Mouse (Mus musculus) right cerebral cortex, postnatal 36 days (tissue): ENCODE results near the gene Zbtb7a.
A peak's percentile ranks its signal among the peaks of the same experiment; 100 is the strongest.

ENCODE experiments used
- DNase-seq, 2 experiments: peaks; one replicate each; pipeline ENCODE4 v3.0.0; 2022; ENCODE audit warnings: low spot score in 2 of 2, mixed read lengths in 1 of 2

The Zbtb7a gene

GRCm38 (mm10) chr10:81138821-81139528 lies 4.0 kb downstream of the Zbtb7a start:
- DNase-seq: no peak

DNA sequence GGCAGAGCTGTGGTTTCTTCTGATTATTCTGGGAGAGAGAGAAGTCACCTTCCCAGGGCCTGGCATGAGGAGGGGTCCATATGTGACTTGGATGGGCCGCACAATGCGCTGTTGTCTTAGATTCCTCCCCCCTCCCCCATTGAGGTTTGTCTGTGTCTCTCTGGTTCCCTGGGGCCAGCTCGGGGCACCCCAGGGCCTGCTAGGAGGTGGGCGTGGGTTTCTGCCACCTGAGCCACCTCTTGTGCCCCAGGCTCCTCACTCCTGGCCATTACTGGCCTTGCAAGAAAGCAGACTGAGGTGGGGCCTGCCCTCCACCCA lies 4.5 kb downstream of the Zbtb7a start:
- no peak for DNase-seq

DNA sequence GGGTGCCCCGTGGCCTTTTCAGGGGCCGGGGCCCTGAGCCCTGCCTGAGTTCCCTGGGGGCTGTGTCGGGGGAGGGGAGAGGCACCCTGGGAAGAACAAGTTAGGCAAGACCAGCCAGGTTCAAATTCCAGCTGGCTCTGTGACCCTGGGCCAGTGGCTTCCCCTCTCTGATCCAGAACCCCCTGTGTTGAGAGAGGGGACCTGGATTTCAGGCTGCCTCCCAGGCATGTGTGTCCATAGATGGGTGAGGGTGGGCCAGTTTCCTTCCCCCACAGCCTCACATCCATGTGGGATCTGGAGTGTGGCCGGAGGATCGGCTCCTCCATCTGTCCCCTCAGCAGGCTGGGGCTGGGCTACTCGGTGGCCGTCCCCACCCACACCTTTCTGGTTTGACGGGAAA lies 5.0 kb downstream of the Zbtb7a start:
- DNase-seq: no peak

GRCm38 (mm10) chr10:81140717-81141454 lies 5.9 kb downstream of the Zbtb7a start:
- no peak for DNase-seq

DNA sequence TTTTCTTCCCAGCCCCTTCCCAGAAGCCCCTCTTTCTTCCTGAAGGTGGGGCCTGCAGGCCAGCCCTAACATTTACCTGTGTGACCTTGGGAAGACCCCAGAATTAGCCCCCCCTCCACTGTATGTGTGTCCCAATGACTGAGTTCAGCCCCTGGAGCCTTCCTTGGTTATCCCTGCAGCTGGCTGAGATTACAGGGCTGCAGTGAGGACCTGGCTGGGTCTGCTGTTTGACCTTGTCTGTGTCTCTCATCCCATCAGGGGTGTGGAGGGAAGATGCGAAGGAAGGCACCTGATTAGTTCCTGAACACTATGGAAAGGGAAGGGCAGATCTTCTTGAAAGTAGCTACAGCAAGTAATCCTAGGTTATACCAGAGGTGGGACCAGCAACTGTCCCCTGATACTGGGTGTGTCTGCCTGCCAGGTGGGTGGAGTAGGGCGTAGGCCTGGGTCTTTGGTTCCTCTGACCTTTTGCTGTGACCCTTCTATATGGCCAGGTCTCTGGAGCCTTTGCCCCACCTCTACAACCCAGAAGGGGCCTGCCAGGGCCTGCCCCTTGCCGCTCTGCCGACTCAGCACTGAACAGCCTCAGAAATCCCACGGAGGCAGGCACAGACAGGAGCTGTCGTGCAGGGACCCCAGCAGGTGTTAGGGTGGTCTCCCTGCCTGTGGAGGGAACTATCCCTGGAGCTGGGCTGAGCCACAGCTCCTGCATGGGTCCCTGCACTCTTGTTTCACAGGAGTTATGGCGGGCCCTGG lies 6.6 kb downstream of the Zbtb7a start:
- no peak for DNase-seq

- no peak for DNase-seq
These were observed 7.5 kb downstream of the Zbtb7a start for GRCm38 (mm10) chr10:81142551-81142981.

- no peak for DNase-seq
These were observed 8.2 kb downstream of the Zbtb7a start for GRCm38 (mm10) chr10:81143157-81143633.

GRCm38 (mm10) chr10:81143845-81144437 lies 8.9 kb downstream of the Zbtb7a start:
- no peak for DNase-seq

DNA sequence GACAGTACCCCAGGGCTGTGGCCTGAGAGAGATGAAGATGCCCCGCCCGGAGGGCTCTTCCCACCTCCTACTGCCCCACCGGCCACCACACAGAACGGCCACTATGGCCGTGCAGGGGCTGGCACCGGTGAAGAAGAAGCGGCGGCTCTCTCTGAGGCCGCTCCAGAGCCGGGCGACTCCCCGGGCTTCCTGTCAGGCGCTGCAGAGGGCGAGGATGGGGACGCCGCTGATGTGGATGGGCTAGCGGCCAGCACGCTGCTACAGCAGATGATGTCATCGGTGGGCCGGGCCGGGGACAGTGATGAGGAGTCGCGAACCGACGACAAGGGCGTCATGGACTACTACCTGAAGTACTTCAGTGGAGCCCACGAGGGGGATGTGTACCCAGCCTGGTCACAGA lies 9.6 kb downstream of the Zbtb7a start:
- no peak for DNase-seq

DNA sequence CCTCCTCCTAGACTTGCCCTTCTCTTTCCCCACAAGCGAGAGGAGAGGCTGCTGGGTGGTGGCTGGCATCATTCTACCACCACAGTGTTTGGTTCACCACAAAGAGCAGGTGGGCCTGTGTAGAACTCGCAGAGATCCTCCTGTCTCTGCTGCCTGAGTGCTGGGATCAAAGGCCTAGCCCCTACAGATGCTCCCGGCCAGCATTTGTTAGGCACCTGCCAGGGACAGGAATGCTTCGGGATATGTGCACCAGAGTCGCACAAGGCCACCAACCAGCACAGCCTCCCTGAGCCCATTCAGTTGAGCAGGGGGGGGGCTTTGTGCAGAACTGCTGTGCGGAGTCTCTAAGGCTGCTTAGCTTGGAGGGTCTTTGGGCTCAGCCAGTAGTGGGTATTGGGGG lies 10.3 kb downstream of the Zbtb7a start:
- no peak for DNase-seq

- DNase-seq: no peak
These were observed 10.8 kb downstream of the Zbtb7a start for GRCm38 (mm10) chr10:81145778-81146177.

- DNase-seq: no peak
These were observed 11.3 kb downstream of the Zbtb7a start for GRCm38 (mm10) chr10:81146296-81146695.

GRCm38 (mm10) chr10:81151261-81151660 lies 16.2 kb downstream of the Zbtb7a start:
- no peak for DNase-seq

- no peak for DNase-seq
These were observed 17.6 kb downstream of the Zbtb7a start for GRCm38 (mm10) chr10:81152609-81153008.

DNA sequence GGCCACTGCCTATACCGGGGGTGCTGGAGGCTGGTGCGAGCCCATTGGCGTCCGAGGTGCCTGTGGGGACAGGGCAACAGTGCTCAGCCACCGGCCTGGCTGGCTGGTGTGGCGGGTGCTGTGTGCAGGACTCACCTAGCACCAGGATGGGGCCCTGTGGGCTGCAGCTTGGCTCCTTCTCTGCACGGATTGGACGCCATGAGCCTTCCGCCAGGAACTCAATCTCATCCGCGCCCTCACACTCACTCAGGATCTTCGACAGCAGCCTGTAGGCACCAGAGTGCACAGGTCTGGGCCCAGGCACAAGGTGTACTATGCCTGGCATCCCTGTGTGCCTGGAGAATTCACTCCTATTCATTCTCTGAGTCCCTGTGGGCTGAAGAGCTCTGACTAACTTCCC lies 19.3 kb downstream of the Zbtb7a start:
- no peak for DNase-seq

GRCm38 (mm10) chr10:81154736-81155135 lies 19.7 kb downstream of the Zbtb7a start:
- no peak for DNase-seq

DNA sequence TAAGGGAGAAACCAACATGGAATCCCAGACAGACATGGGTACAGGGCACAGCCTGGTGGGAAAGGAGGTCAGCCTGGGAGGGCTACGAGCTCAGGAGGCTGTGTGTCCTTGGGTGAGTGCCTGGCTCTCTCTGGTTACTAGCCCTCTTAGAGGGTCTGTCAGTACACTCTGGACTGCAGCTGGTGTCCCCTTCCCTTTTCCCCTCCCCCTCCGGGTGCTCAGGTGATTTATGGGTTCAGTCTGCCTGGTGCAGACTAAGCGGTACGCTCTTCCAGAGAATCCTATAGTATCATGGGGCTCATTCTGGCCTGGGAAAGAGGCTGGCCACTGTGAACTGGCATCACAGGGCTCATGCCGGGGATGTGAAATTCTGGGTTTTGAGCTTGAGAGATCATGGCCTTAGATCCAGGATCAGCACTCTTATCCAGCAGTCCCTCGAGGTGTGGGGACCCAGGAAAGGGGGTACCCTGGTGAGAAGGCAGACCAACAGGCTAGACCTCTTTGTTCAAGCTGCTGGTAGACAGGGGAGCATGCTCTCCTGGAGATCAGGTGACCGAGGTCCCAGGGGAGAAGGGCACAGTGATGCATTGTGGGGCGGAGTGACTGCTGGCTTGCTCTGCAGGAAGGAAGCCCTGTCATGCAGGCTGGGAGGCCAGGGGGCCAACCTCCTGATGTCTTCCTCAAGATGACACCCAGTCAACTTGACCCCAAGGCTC lies 26.7 kb downstream of the Zbtb7a start:
- no peak for DNase-seq

- no peak for DNase-seq
These were observed 27.3 kb downstream of the Zbtb7a start for GRCm38 (mm10) chr10:81162318-81162652.

- DNase-seq: no peak
These were observed 30.1 kb downstream of the Zbtb7a start for GRCm38 (mm10) chr10:81165118-81165517.

- peak; percentile 100 for DNase-seq
These were observed 32.4 kb downstream of the Zbtb7a start, which contains the start of gene Pias4 for GRCm38 (mm10) chr10:81167200-81168086. Gene Pias4, minus strand, starts transcription at chr10:81167923.

DNA sequence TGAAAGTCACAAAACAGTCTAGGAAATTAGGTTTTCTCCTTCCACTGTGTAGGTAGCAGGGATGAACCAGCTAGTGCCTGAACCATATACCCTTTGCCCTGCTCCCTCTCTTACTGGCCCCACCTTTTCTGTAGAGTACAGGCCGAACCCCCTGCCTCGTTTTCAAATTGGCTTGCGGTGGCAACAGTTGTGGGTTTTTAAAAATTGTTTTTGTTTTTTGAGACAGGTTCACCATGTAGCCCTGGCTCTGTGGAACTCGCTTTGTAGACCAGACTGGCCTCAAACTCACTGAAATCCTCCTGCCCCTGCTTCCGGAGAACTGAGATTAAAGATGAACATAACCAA lies 33.0 kb downstream of the Zbtb7a start:
- no peak for DNase-seq
